Mouse (Mus musculus) embryonic fibroblast, embryonic 13.5 days (primary cell): Measurements from ENCODE around the gene Keg1.

Experiments
- CTCF ChIP-seq: IDR thresholded peaks from 2 replicates; pipeline ENCODE4 v1.5.1; 2011; ENCODE audit warnings: mild to moderate bottlenecking, control low read depth, low read length, moderate library complexity, borderline replicate concordance; ENCODE audit not compliant: insufficient read depth
- POLR2A ChIP-seq: IDR thresholded peaks from 2 replicates; pipeline ENCODE4 v1.6.1; 2011; ENCODE audit warnings: low read depth, mild to moderate bottlenecking, control low read depth, low read length, moderate library complexity

GRCm38 (mm10) chr19:12695590-12695989 lies at the start of gene Keg1:
- TF ChIP-seq POLR2A (no peak), CTCF (no peak)
